Mouse (Mus musculus) cerebellum, adult (tissue): Measurements from ENCODE around the gene Polr1b.

Experiments
- ATAC-seq: cut with Nextera tagmentation; 2 replicates; pipeline ENCODE4 v1.9.2; 2017; ENCODE audit warnings: mild to moderate bottlenecking, moderate library complexity, mixed read lengths; ENCODE audit not compliant: insufficient number of reproducible peaks, low FRiP score, low TSS enrichment

The Polr1b gene

GRCm38 (mm10) chr2:129100784-129101310 lies at the start of gene Polr1b:
Polr1b (plus strand) TSS chr2:129100995.
- peak; percentile 97 for ATAC-seq

DNA sequence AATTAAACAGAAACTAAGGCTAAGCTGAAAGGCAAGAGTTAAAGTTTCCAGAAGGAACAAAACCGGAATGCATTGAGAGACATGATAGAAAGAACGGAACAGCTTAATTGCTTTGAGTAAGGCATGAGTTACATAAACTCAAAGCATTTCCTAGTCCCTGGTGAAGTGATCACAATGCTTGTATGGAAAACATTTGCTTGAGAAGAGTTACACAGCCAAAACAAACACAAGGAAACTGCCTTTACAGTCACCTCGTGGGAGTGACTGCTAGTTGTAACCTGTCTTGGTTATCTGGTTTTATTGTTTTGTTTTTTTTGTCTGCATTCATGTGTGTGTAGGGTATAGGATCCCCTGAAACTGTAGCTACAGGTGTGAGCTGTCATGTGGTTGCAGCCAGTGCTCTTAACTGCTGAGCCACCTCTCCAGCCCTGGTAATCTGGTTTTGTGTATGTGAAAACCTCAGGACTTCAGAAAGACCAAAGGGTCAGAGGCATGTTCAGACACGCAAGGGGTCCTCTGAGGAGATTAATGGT lies 48.3 kb upstream of the Polr1b start:
- ATAC-seq, result no peak

DNA sequence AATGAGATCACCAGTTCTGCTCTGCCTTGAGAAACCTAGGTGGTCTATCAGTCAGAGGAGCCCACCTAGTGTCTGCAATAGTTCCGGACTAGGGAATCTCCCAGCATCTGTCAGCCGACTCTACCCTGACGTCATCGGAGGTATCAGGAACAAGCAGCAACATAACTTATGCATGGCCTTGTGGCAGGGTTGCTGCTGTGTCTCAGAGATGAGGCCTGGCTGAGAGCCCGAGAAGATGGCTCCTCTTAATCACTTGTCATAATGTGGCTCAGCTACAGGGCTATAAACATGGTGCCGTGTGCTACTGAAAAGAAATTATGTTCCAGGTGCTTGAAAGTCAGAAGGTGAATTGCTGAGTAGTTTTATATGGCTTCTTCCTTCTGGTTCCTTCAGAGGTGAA lies 45.1 kb upstream of the Polr1b start:
- no peak for ATAC-seq

GRCm38 (mm10) chr2:129056597-129056996 lies 44.2 kb upstream of the Polr1b start:
- no peak for ATAC-seq

- ATAC-seq, result no peak
Measured at GRCm38 (mm10) chr2:129057256-129057655, 43.5 kb upstream of the Polr1b start.

GRCm38 (mm10) chr2:129057920-129058361 lies 42.9 kb upstream of the Polr1b start:
- ATAC-seq, result no peak

DNA sequence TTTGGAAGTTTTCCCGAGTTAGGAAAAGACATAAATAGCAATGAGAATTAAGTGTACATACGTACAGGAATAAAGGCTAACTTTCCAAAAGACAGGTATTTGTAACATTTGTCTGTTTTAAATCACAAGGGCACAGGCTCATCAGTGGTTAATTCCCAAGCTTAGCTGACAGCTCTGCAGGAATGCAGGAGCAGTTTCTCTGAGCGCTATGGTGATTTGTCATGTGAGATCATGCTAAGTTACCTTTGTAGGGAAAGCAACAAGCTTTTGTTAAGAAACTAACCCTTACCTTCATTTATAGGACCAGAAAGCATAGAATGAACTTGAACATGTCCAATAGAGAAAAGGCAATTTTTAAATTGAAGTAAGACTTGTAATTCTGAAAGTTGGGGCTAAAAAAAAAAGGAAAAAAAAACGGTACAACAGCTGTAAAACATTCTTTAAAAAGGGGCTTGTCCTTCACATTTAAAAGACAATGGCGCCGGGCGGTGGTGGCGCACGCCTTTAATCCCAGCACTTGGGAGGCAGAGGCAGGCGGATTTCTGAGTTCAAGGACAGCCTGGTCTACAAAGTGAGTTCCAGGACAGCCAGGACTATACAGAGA lies 39.2 kb upstream of the Polr1b start:
- ATAC-seq, result no peak

- peak; percentile 91 for ATAC-seq
Measured at GRCm38 (mm10) chr2:129065437-129066282, 35.1 kb upstream of the Polr1b start, which contains the start of gene Ttl. Ttl (plus strand) TSS chr2:129065942.

- peak; percentile 72 for ATAC-seq
Measured at GRCm38 (mm10) chr2:129066326-129066725, 34.5 kb upstream of the Polr1b start.

GRCm38 (mm10) chr2:129070296-129070695 lies 30.5 kb upstream of the Polr1b start:
- ATAC-seq, result no peak

- no peak for ATAC-seq
Measured at GRCm38 (mm10) chr2:129078313-129078712, 22.5 kb upstream of the Polr1b start.

DNA sequence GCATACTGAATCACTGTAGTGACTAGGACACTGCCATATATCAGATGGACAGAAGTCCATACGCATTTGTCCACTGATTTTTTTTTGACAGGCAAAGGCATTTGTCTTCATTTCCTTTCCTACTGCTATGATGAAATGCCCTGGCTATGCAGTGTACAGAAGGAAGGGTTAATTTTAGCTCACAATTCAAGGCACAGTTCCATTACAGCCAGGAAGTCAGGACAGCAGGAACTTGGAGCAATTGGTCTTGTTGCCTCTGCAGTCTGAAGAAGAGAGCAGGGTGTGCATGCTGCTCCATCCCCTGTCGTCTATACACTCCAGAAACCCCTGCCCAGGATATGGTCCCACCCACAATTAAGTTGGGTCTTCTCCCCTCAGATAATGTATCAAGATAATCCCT lies 21.6 kb upstream of the Polr1b start:
- ATAC-seq, result no peak

- no peak for ATAC-seq
Measured at GRCm38 (mm10) chr2:129081097-129081496, 19.7 kb upstream of the Polr1b start.

DNA sequence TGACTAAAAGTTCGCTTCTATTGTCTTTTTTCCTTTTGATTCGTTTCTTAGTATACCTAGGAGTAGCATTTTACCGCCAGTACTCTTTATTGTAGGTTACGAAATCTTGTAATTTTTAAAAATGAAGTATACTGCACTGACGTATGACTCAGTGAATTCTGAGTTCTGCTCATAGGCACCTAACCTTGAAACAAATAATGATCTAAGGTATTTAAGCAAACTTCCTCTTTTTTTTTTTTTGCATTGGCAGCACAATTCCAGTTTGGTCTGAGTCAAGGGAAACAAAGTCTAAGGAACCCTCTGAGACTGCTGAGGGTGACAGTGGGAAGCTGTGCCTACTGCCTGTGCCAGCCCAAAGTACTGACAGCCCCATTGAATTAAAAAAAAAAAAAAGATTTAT lies 17.3 kb upstream of the Polr1b start:
- ATAC-seq, result no peak

DNA sequence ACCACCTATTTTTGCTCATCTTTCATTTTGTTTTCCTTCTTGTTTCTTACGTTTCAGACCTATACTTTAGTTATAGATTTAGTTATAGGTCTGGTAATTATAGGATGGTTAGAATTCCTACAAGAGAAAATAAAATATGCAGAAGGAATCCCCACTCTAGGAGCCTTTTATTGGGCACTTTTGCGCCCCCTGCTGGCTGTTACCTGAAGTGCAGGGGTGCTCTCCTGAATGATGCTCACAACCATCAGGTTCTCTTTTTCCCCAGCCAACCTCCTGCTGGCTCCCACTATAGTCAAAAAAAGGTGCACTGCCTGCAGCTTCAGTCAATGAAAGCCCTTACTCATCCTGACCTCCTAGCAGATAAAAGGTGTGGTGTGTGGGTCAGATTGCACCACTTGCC lies 15.8 kb upstream of the Polr1b start:
- no peak for ATAC-seq

DNA sequence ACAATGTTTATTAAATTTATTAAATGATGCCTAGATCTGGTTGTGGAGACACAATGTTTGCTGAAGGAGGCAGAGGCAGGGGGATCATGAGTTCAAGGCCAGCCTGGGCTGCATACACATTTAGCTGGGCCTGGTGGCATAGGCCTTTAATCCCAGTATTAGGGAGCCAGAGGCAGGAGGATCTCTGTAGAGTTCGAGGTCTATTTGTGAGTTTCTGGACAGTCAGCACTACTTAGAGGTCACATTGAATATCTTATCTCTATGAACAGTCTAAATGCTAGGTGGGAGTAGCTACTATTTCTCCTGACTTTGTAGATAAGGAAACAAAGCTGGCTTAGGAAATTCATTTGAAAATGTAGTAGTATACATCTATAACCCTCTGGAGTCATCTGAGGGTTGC lies 13.3 kb upstream of the Polr1b start:
- no peak for ATAC-seq

- no peak for ATAC-seq
Measured at GRCm38 (mm10) chr2:129090370-129090769, 10.4 kb upstream of the Polr1b start.

DNA sequence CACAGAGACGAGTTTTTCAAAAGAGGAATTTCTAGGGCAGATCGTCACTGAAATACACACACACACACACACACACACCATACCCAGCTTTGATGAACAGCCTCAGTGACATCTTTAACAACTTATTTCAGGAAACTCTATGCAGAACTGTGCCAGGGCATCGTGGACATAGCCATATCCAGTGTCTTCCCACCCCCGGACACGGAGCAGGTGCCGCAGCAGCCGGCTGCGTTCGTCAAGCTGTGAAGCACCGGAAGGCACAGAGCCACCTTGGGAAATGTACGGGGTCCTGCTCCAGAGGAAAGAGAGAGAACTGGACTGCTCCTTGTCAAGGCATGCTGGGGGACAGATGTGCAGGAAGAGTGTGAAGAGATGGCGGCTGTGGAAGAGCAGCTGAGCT lies 8.0 kb upstream of the Polr1b start:
- no peak for ATAC-seq

GRCm38 (mm10) chr2:129093926-129094724 lies 6.7 kb upstream of the Polr1b start:
- no peak for ATAC-seq

DNA sequence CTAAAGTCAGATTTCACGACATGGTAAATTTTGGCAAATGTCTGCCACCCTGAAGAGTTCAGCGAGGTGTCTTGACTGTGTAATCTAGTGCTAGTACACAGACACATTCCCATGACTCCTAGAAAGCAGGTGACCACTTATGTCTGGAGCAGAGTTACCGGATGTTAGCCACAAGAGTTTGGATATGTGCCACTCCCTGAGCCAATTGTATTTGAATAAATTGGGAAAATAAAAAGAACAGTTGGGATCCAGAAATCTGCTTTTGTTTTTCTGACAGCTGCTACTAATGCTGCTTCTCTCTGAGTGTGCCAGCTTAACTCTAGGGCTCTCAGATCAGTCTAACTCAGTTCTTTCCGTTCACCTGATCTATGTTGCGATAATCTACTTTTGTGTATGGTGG lies 12.1 kb downstream of the Polr1b start:
- no peak for ATAC-seq
